Mouse (Mus musculus): ENCODE results near the gene Lactbl1. TPM values are rescaled to one million over a fixed set of nuclear protein-coding genes. Genes with fewer than 3 reads are reported as not detected.

Lactbl1 gene
- total RNA-seq, 4 experiments from 2014 or later, result 0.09 TPM; not detected in 3

- no peak for DNase-seq (ENCODE audit: low spot score)
These were observed 14.1 kb downstream of the Lactbl1 start for GRCm38 (mm10) chr4:136636511-136636910.

GRCm38 (mm10) chr4:136636983-136637562, 14.7 kb downstream of the Lactbl1 start:
- no peak for DNase-seq (ENCODE audit: low spot score)

GRCm38 (mm10) chr4:136637563-136638229, 15.3 kb downstream of the Lactbl1 start:
- DNase-seq (ENCODE audit: low spot score), result no peak

GRCm38 (mm10) chr4:136638230-136638750, 15.9 kb downstream of the Lactbl1 start:
- no peak for DNase-seq (ENCODE audit: low spot score)

GRCm38 (mm10) chr4:136638890-136639289, 16.5 kb downstream of the Lactbl1 start:
- no peak for DNase-seq (ENCODE audit: low spot score)

GRCm38 (mm10) chr4:136648922-136649479, 26.6 kb downstream of the Lactbl1 start:
- DNase-seq (ENCODE audit: low spot score), result peak; percentile 58

GRCm38 (mm10) chr4:136649480-136650196, 27.2 kb downstream of the Lactbl1 start:
- DNase-seq (ENCODE audit: low spot score), result no peak

- DNase-seq (ENCODE audit: low spot score), result no peak
These were observed 27.8 kb downstream of the Lactbl1 start for GRCm38 (mm10) chr4:136650261-136650660.

- no peak for DNase-seq (ENCODE audit: low spot score)
These were observed 29.0 kb downstream of the Lactbl1 start for GRCm38 (mm10) chr4:136651357-136651811.

- no peak for DNase-seq (ENCODE audit: low spot score)
These were observed 29.6 kb downstream of the Lactbl1 start for GRCm38 (mm10) chr4:136651882-136652527.

GRCm38 (mm10) chr4:136652528-136652910, 30.1 kb downstream of the Lactbl1 start:
- DNase-seq (ENCODE audit: low spot score), result no peak

- no peak for DNase-seq (ENCODE audit: low spot score)
These were observed 30.6 kb downstream of the Lactbl1 start for GRCm38 (mm10) chr4:136653019-136653418.

- DNase-seq (ENCODE audit: low spot score), result no peak
These were observed 31.3 kb downstream of the Lactbl1 start for GRCm38 (mm10) chr4:136653692-136654234.

- DNase-seq (ENCODE audit: low spot score), result no peak
These were observed 35.5 kb downstream of the Lactbl1 start for GRCm38 (mm10) chr4:136657914-136658313.

- no peak for DNase-seq (ENCODE audit: low spot score)
These were observed 42.6 kb downstream of the Lactbl1 start for GRCm38 (mm10) chr4:136665068-136665467.

GRCm38 (mm10) chr4:136666002-136666401, 43.6 kb downstream of the Lactbl1 start:
- no peak for DNase-seq (ENCODE audit: low spot score)

- no peak for DNase-seq (ENCODE audit: low spot score)
These were observed 45.3 kb downstream of the Lactbl1 start for GRCm38 (mm10) chr4:136667757-136668156.

- no peak for DNase-seq (ENCODE audit: low spot score)
These were observed 50.1 kb downstream of the Lactbl1 start for GRCm38 (mm10) chr4:136672335-136673090.

GRCm38 (mm10) chr4:136675439-136675838, 53.0 kb downstream of the Lactbl1 start:
- no peak for DNase-seq (ENCODE audit: low spot score)

GRCm38 (mm10) chr4:136678480-136678879, 56.1 kb downstream of the Lactbl1 start:
- DNase-seq (ENCODE audit: low spot score), result peak; percentile 76

GRCm38 (mm10) chr4:136679221-136679620, 56.8 kb downstream of the Lactbl1 start:
- no peak for DNase-seq (ENCODE audit: low spot score)

Measured in heart, adult 8-10 months (tissue).